Mouse (Mus musculus) cerebellum, adult 2 months (tissue): ENCODE measurements around the gene Fah.

ENCODE experiments used
- CTCF ChIP-seq: fragments of 200-500 bp; IDR thresholded peaks from 2 replicates; pipeline ENCODE4 v1.5.1; 2011; ENCODE audit warnings: low read depth, mild to moderate bottlenecking, control low read depth, low read length, moderate library complexity, borderline replicate concordance; ENCODE audit not compliant: insufficient read depth
- POLR2A ChIP-seq: fragments of 200-500 bp; IDR thresholded peaks from 2 replicates; pipeline ENCODE4 v1.6.1; 2011; ENCODE audit warnings: low read length, control low read depth, borderline replicate concordance; ENCODE audit not compliant: insufficient read depth

DNA sequence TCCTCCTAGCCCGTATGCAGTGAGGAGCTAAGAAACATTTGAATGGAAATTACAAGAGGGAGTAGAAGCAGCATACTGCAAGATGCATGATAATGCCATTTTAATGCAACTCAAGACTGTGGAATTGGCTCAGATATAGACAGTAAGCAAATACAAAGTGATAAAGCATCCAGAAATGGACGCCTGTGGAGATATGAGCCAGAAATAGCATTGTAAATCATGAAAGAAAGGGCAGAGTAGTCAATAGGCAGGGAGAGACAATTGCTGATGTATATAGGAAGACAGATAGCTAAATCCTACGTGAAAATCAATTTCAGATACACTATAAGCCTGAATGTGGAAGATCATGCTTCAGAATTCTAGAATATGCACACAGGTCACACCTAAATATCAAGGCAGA lies 51.2 kb downstream of the Fah start:
- no peak for TF ChIP-seq CTCF
- no peak for TF ChIP-seq POLR2A
